Mouse (Mus musculus) splenic B cell, adult 2 months (primary cell): ENCODE results near the gene Adi1.

ENCODE experiments used
- DNase-seq: peaks from one replicate; pipeline ENCODE4 v3.0.0-alpha.2; 2011; ENCODE audit warnings: low read depth, low spot score
- H3K27me3 ChIP-seq: 2 replicates; pipeline ENCODE4 v1.6.1; 2012; ENCODE audit warnings: mild to moderate bottlenecking, low read length, moderate library complexity, mixed read lengths; ENCODE audit not compliant: control insufficient read depth, poor library complexity, insufficient read depth, severe bottlenecking
- H3K36me3 ChIP-seq: 2 replicates; pipeline ENCODE4 v1.6.1; 2012; ENCODE audit warnings: mild to moderate bottlenecking, low read length, moderate library complexity, mixed read lengths; ENCODE audit not compliant: control insufficient read depth, poor library complexity, insufficient read depth, severe bottlenecking

Gene Adi1

GRCm38 (mm10) chr12:28675121-28675924, at the start of gene Adi1:
Adi1 (plus strand) TSS chr12:28675231.
- DNase-seq, result peak; percentile 80
- no peaks in the 10 kb centered on the region for H3K27me3 ChIP-seq
- no peaks in the 10 kb centered on the region; the same call in 1 of the 2 replicates for H3K36me3 ChIP-seq

GRCm38 (mm10) chr12:28625407-28625806, 49.6 kb upstream of the Adi1 start:
- no peaks in the 10 kb centered on the region for H3K27me3 ChIP-seq
- no peak for DNase-seq
- peaks cover 12% of the 10 kb centered on the region; the same call in 1 of the 2 replicates for H3K36me3 ChIP-seq

- H3K27me3 ChIP-seq, result no peaks in the 10 kb centered on the region
- DNase-seq, result no peak
These were observed 47.9 kb upstream of the Adi1 start for GRCm38 (mm10) chr12:28627092-28627491.

GRCm38 (mm10) chr12:28628436-28628835, 46.6 kb upstream of the Adi1 start:
- H3K27me3 ChIP-seq, result no peaks in the 10 kb centered on the region
- no peak for DNase-seq
- peaks cover 19% of the 10 kb centered on the region for H3K36me3 ChIP-seq

More at GRCm38 (mm10) chr12:28627092-28627491, 47.9 kb upstream of the Adi1 start:
- peaks cover 15% of the 10 kb centered on the region for H3K36me3 ChIP-seq

- DNase-seq, result no peak
- Histone ChIP-seq H3K27me3 (no peaks in the 10 kb centered on the region), H3K36me3 (peaks cover 14% of the 10 kb centered on the region)
These were observed 39.9 kb upstream of the Adi1 start for GRCm38 (mm10) chr12:28635058-28635534.

GRCm38 (mm10) chr12:28635535-28636476, 39.2 kb upstream of the Adi1 start, which contains the start of gene Rps7:
Rps7 (minus strand) TSS chr12:28635953.
- peak; percentile 96 for DNase-seq
- H3K36me3 ChIP-seq, result peaks cover 11% of the 10 kb centered on the region
- H3K27me3 ChIP-seq, result no peaks in the 10 kb centered on the region

- H3K36me3 ChIP-seq, result peaks cover 11% of the 10 kb centered on the region
- no peak for DNase-seq
- no peaks in the 10 kb centered on the region for H3K27me3 ChIP-seq
These were observed 38.5 kb upstream of the Adi1 start for GRCm38 (mm10) chr12:28636543-28636942.

GRCm38 (mm10) chr12:28638778-28639177, 36.3 kb upstream of the Adi1 start:
- peak; percentile 45 for DNase-seq
- peaks cover 3% of the 10 kb centered on the region; the same call in 1 of the 2 replicates for H3K36me3 ChIP-seq
- no peaks in the 10 kb centered on the region for H3K27me3 ChIP-seq

GRCm38 (mm10) chr12:28649141-28650110, 25.6 kb upstream of the Adi1 start, which contains the start of gene Rnaseh1:
Rnaseh1 (plus strand) TSS chr12:28649602.
- Histone ChIP-seq H3K27me3 (no peaks in the 10 kb centered on the region), H3K36me3 (peaks cover 5% of the 10 kb centered on the region; the same call in 1 of the 2 replicates)
- DNase-seq, result peak; percentile 88

GRCm38 (mm10) chr12:28662628-28663027, 12.4 kb upstream of the Adi1 start:
- Histone ChIP-seq H3K27me3 (no peaks in the 10 kb centered on the region), H3K36me3 (peaks cover 5% of the 10 kb centered on the region; the same call in 1 of the 2 replicates)
- DNase-seq, result no peak

- no peak for DNase-seq
- Histone ChIP-seq H3K36me3 (no peaks in the 10 kb centered on the region), H3K27me3 (no peaks in the 10 kb centered on the region)
These were observed 8.3 kb upstream of the Adi1 start for GRCm38 (mm10) chr12:28666734-28667133.

GRCm38 (mm10) chr12:28667287-28667686, 7.7 kb upstream of the Adi1 start:
- DNase-seq, result no peak
- Histone ChIP-seq H3K36me3 (no peaks in the 10 kb centered on the region), H3K27me3 (no peaks in the 10 kb centered on the region)

- Histone ChIP-seq H3K27me3 (no peaks in the 10 kb centered on the region), H3K36me3 (no peaks in the 10 kb centered on the region; the same call in 1 of the 2 replicates)
- peak; percentile 32 for DNase-seq
These were observed 852 bp upstream of the Adi1 start for GRCm38 (mm10) chr12:28674038-28674720.
